Comparison of ENCODE assay signal across 9 mouse cellular contexts in genomic region chr6:137253415-137253814, GRCm38 (mm10). TPM values are rescaled to one million over a fixed set of nuclear protein-coding genes. Genes with fewer than 3 reads are reported as not detected.
A peak's percentile ranks its signal among the peaks of the same experiment; 100 is the strongest.
DNase-seq lines count a peak whose midpoint lies in the region; ATAC-seq and TF ChIP-seq lines count a peak whose summit lies in the region.
"Had no signal": no experiment of that assay in that cellular context is flagged by ENCODE, and none has a peak within 500 bp of the region (broad histone marks: within the 10 kb centered on the region; RNA-seq: fewer than 3 reads in every experiment).

No protein-coding gene starts in this region.

- H3K4me1 ChIP-seq in lung, embryonic 14.5 days (ENCODE audit: insufficient read depth) = no peaks in the 10 kb centered on the region
- 0 out of 2 replicates have a peak, but pooled peaks cover 6% of the 10 kb centered on the region for H3K4me1 ChIP-seq in forebrain, embryonic 16.5 days (replicated peaks; ENCODE audit: control insufficient read depth, insufficient read depth, low read length)
- 0 out of 2 replicates have a peak, but pooled peaks cover 4% of the 10 kb centered on the region for H3K4me1 ChIP-seq in midbrain, embryonic 11.5 days (ENCODE audit: control insufficient read depth, insufficient read depth, low read length)

- H3K4me2 ChIP-seq in lung, embryonic 14.5 days = no peak overlapping the region
- peak overlapping the region; percentile 60 for H3K4me2 ChIP-seq in forebrain, embryonic 16.5 days (ENCODE audit: low read length)
- H3K4me2 ChIP-seq in midbrain, embryonic 11.5 days = peak overlapping the region; percentile 92

- H3K27ac ChIP-seq in lung, embryonic 14.5 days (ENCODE audit: low read depth) = no peak overlapping the region
- H3K27ac ChIP-seq in forebrain, embryonic 16.5 days (ENCODE audit: low read length) = no peak overlapping the region
- no peak overlapping the region for H3K27ac ChIP-seq in midbrain, embryonic 11.5 days (ENCODE audit: low read depth, low read length)
- H3K27ac ChIP-seq: lung, embryonic 15.5 days had no signal

- H3K9me3 ChIP-seq in lung, embryonic 14.5 days (ENCODE audit: low read depth, low read length) = no peaks in the 10 kb centered on the region
- no peaks in the 10 kb centered on the region for H3K9me3 ChIP-seq in forebrain, embryonic 16.5 days (ENCODE audit: control insufficient read depth, low read length)
- no peaks in the 10 kb centered on the region for H3K9me3 ChIP-seq in midbrain, embryonic 11.5 days (ENCODE audit: control insufficient read depth, low read length)
- H3K9me3 ChIP-seq: lung, embryonic 15.5 days had no signal

- no peak for ATAC-seq in lung, embryonic 14.5 days (ENCODE audit: insufficient read depth)
- no peak for ATAC-seq in forebrain, embryonic 16.5 days
- ATAC-seq in midbrain, embryonic 11.5 days (ENCODE audit: low FRiP score) = no peak
- no peak for ATAC-seq in granulocyte monocyte progenitor cell, adult 5-6 weeks (replicated peaks; ENCODE audit: poor library complexity, severe bottlenecking)

- H3K9ac ChIP-seq in lung, embryonic 14.5 days = no peak overlapping the region
- peak overlapping the region; percentile 89 for H3K9ac ChIP-seq in forebrain, embryonic 16.5 days (replicated peaks; ENCODE audit: low read depth, low read length)
- H3K9ac ChIP-seq in midbrain, embryonic 11.5 days (ENCODE audit: low read length) = peak overlapping the region; percentile 22
- H3K9ac ChIP-seq: lung, embryonic 15.5 days had no signal

- H3K27me3 ChIP-seq in lung, embryonic 14.5 days (ENCODE audit: insufficient read depth, low read length) = peaks cover 30% of the 10 kb centered on the region
- H3K27me3 ChIP-seq in forebrain, embryonic 16.5 days (replicated peaks; ENCODE audit: control insufficient read depth, insufficient read depth, low read length) = no peaks in the 10 kb centered on the region
- H3K27me3 ChIP-seq in midbrain, embryonic 11.5 days (ENCODE audit: control insufficient read depth, insufficient read depth, low read length) = no peaks in the 10 kb centered on the region

- no peaks in the 10 kb centered on the region for H3K36me3 ChIP-seq in lung, embryonic 14.5 days (ENCODE audit: insufficient read depth)
- H3K36me3 ChIP-seq in forebrain, embryonic 16.5 days (ENCODE audit: control insufficient read depth, insufficient read depth) = no peaks in the 10 kb centered on the region
- H3K36me3 ChIP-seq in midbrain, embryonic 11.5 days (ENCODE audit: control insufficient read depth, insufficient read depth, low read length) = no peaks in the 10 kb centered on the region
- H3K36me3 ChIP-seq: lung, embryonic 15.5 days had no signal

- peak; percentile 65 for DNase-seq in lung, embryonic 14.5 days
- DNase-seq in lung, postnatal 4 days = no peak
- no peak for DNase-seq in midbrain, embryonic 11.5 days (ENCODE audit: low spot score, missing footprints)
- peak; percentile 11 for DNase-seq in yolk sac, embryonic 10.5 days (ENCODE audit: low spot score)
- no peak for DNase-seq in spleen, postnatal 14 days (ENCODE audit: low spot score in 2 of 2)
- no peak for DNase-seq in lung, postnatal 10 days

- H3K4me3 ChIP-seq in lung, embryonic 14.5 days (ENCODE audit: low read depth, low read length) = no peak overlapping the region
- H3K4me3 ChIP-seq in forebrain, embryonic 16.5 days (replicated peaks; ENCODE audit: low read length) = peak overlapping the region; percentile 56
- H3K4me3 ChIP-seq in midbrain, embryonic 11.5 days (ENCODE audit: low read depth, low read length) = peak overlapping the region; percentile 53

- TF ChIP-seq CTCF in lung, embryonic 14.5 days (IDR thresholded peaks at IDR 0.05; ENCODE audit: low read depth) = no peak

- WGBS in lung, embryonic 14.5 days = 6% methylated on average over 7 of the region's 7 CpGs
- WGBS in forebrain, embryonic 16.5 days = 12% methylated on average over 7 of the region's 7 CpGs
- WGBS in midbrain, embryonic 11.5 days = 11% methylated on average over 7 of the region's 7 CpGs

RNA-seq across cellular contexts. Expression of gene Ptpro, which starts 1.3 kb away (rescaled TPM):
- polyA plus RNA-seq in lung, embryonic 14.5 days (2014; fragmentation: Nextera tagmentation; extraction: Ambion mirVana) = 2.8 and 3.0 TPM in 2 replicates
- polyA plus RNA-seq in forebrain, embryonic 16.5 days (2015; fragmentation: Nextera tagmentation; extraction: Ambion mirVana) = 61.1 and 63.5 TPM in 2 replicates
- polyA plus RNA-seq in midbrain, embryonic 11.5 days (2014; fragmentation: Nextera tagmentation; extraction: Ambion mirVana) = 17.5 and 19.9 TPM in 2 replicates
- total RNA-seq in granulocyte monocyte progenitor cell, adult 5-6 weeks (2014; fragmentation: Nextera tagmentation) = 3.8 and 4.4 TPM in 2 replicates
- 3.4 and 3.5 TPM in 2 replicates for total RNA-seq in granulocyte monocyte progenitor cell, adult 5-6 weeks (2017)

Comparison
In these comparisons a context has a peak if more than half of its experiments do, and no peak if none do; other contexts are left out.
1. DNase-seq: peak in lung, embryonic 14.5 days (single experiment) and yolk sac, embryonic 10.5 days (single experiment); none in lung, postnatal 4 days (0 of 2), midbrain, embryonic 11.5 days (single experiment), spleen, postnatal 14 days (0 of 2) and lung, postnatal 10 days (single experiment).